Mouse (Mus musculus) CH12.LX (cell line): Measurements from ENCODE around the gene Slc38a10. TPM values are rescaled to one million over a fixed set of nuclear protein-coding genes. Genes with fewer than 3 reads are reported as not detected.

Source experiments
- DNase-seq: peaks from one replicate; pipeline ENCODE4 v3.0.0-alpha.2; 2013; ENCODE audit errors: extremely low read depth
- H3K27ac ChIP-seq: 2 replicates; pipeline ENCODE4 v1.5.1; 2012; ENCODE audit warnings: low read depth, mild to moderate bottlenecking, control low read depth, moderate library complexity; ENCODE audit not compliant: insufficient read depth
- H3K27me3 ChIP-seq: replicated peaks from 2 replicates; pipeline ENCODE3; 2012; ENCODE audit warnings: inconsistent platforms
- H3K36me3 ChIP-seq, 2 experiments: replicated peaks in 1 of 2; 2 replicates each; pipeline versions ENCODE3 to v1.6.1; 2012; ENCODE audit warnings: inconsistent platforms in 1 of 2, low read length in 1 of 2, mild to moderate bottlenecking in 1 of 2, mixed read lengths in 1 of 2, moderate library complexity in 1 of 2; ENCODE audit not compliant: control insufficient read depth in 1 of 2, insufficient read depth in 1 of 2
- H3K4me1 ChIP-seq, 2 experiments: 2 replicates each; pipeline ENCODE4 v1.6.1; 2012; ENCODE audit warnings: inconsistent platforms in 1 of 2, moderate library complexity in 1 of 2; ENCODE audit not compliant: insufficient read depth in 2 of 2, control insufficient read depth in 1 of 2
- H3K4me2 ChIP-seq: 2 replicates; pipeline ENCODE4 v1.6.1; 2012; ENCODE audit warnings: low read depth, mild to moderate bottlenecking, control low read depth; ENCODE audit not compliant: poor library complexity, insufficient read depth, severe bottlenecking
- H3K4me3 ChIP-seq, 3 experiments: fragments of 150-350 bp in 1 of 3; sonication (generic) in 1 of 3; replicated peaks in 1 of 3; 2 replicates each; pipeline versions ENCODE3 to v1.5.1; 2011 to 2012; ENCODE audit warnings: low read depth in 2 of 3, low read length in 2 of 3, mild to moderate bottlenecking in 2 of 3, moderate library complexity in 2 of 3, control low read depth in 1 of 3, improper control_type of control experiment in 1 of 3, inconsistent platforms in 1 of 3, mixed read lengths in 1 of 3; ENCODE audit not compliant: poor library complexity in 1 of 3
- H3K79me2 ChIP-seq: replicated peaks from 2 replicates; pipeline ENCODE4 v1.6.1; 2012; ENCODE audit warnings: mild to moderate bottlenecking, moderate library complexity; ENCODE audit not compliant: control insufficient read depth, poor library complexity, insufficient read depth, severe bottlenecking; ENCODE audit errors: extremely low read depth
- H3K9ac ChIP-seq: 2 replicates; pipeline ENCODE4 v1.6.1; 2012; ENCODE audit warnings: low read depth, mild to moderate bottlenecking, control low read depth, moderate library complexity; ENCODE audit not compliant: insufficient read depth
- H3K9me3 ChIP-seq: replicated peaks from 2 replicates; pipeline ENCODE3; 2012; ENCODE audit warnings: low read length, inconsistent platforms, mixed read lengths
- BHLHE40 ChIP-seq: IDR thresholded peaks from 2 replicates; pipeline ENCODE4 v1.6.1; 2011; ENCODE audit warnings: mild to moderate bottlenecking, low read depth, low read length, improper control_type of control experiment
- CHD1 ChIP-seq: IDR thresholded peaks from 2 replicates; pipeline ENCODE4 v1.6.1; 2012; ENCODE audit warnings: low read depth, low read length, improper control_type of control experiment, inconsistent platforms
- CTCF ChIP-seq, 2 experiments: IDR thresholded peaks in 1 of 2; conservative IDR thresholded peaks in 1 of 2; 2 replicates each; pipeline ENCODE4 v1.5.1; 2011 to 2012; ENCODE audit warnings: low read depth in 2 of 2, low read length in 2 of 2, improper control_type of control experiment in 1 of 2, inconsistent platforms in 1 of 2, mild to moderate bottlenecking in 1 of 2, moderate library complexity in 1 of 2
- E2F4 ChIP-seq: IDR thresholded peaks from 2 replicates; pipeline ENCODE4 v1.6.1; 2011; ENCODE audit warnings: low read depth, low read length, improper control_type of control experiment; ENCODE audit not compliant: insufficient replicate concordance
- ELF1 ChIP-seq: IDR thresholded peaks from 2 replicates; pipeline ENCODE4 v1.6.1; 2014; ENCODE audit warnings: low read depth, mild to moderate bottlenecking, inconsistent platforms, low read length, improper control_type of control experiment
- EP300 ChIP-seq: IDR thresholded peaks from 2 replicates; pipeline ENCODE4 v1.6.1; 2011; ENCODE audit warnings: low read length, improper control_type of control experiment
- ETS1 ChIP-seq: conservative IDR thresholded peaks from 2 replicates; pipeline ENCODE4 v1.6.1; 2012; ENCODE audit warnings: low read depth, mild to moderate bottlenecking, inconsistent platforms, low read length, improper control_type of control experiment, moderate library complexity
- IRF4 ChIP-seq: IDR thresholded peaks from 2 replicates; pipeline ENCODE4 v1.6.1; 2014; ENCODE audit warnings: low read depth, mild to moderate bottlenecking, inconsistent platforms, low read length, improper control_type of control experiment
- JUN ChIP-seq: IDR thresholded peaks from 2 replicates; pipeline ENCODE4 v1.6.1; 2011; ENCODE audit warnings: low read depth, mild to moderate bottlenecking, low read length, improper control_type of control experiment, moderate library complexity; ENCODE audit not compliant: insufficient read depth
- KAT2A ChIP-seq: IDR thresholded peaks from 2 replicates; pipeline ENCODE4 v1.6.1; 2012; ENCODE audit warnings: low read length, improper control_type of control experiment, inconsistent platforms; ENCODE audit not compliant: insufficient replicate concordance
- MAX ChIP-seq: IDR thresholded peaks from 2 replicates; pipeline ENCODE4 v1.6.1; 2011; ENCODE audit warnings: low read length, improper control_type of control experiment
- MEF2A ChIP-seq: IDR thresholded peaks from 2 replicates; pipeline ENCODE4 v1.6.1; 2014; ENCODE audit warnings: low read depth, mild to moderate bottlenecking, inconsistent platforms, low read length, improper control_type of control experiment, borderline replicate concordance
- MXI1 ChIP-seq: IDR thresholded peaks from 2 replicates; pipeline ENCODE4 v1.6.1; 2011; ENCODE audit warnings: mild to moderate bottlenecking, low read depth, low read length, improper control_type of control experiment
- MYC ChIP-seq: IDR thresholded peaks from 2 replicates; pipeline ENCODE4 v1.6.1; 2011; ENCODE audit warnings: low read depth, mild to moderate bottlenecking, improper control_type of control experiment, low read length
- NRF1 ChIP-seq: IDR thresholded peaks from 2 replicates; pipeline ENCODE4 v1.6.1; 2014; ENCODE audit warnings: low read depth, mild to moderate bottlenecking, inconsistent platforms, low read length, improper control_type of control experiment, moderate library complexity
- POLR2AphosphoS2 ChIP-seq: IDR thresholded peaks from 2 replicates; pipeline ENCODE4 v1.6.1; 2011; ENCODE audit warnings: low read depth, low read length, improper control_type of control experiment
- SIN3A ChIP-seq: IDR thresholded peaks from 2 replicates; pipeline ENCODE4 v1.6.1; 2012; ENCODE audit warnings: low read length, improper control_type of control experiment, inconsistent platforms
- TCF12 ChIP-seq: IDR thresholded peaks from 2 replicates; pipeline ENCODE4 v1.6.1; 2014; ENCODE audit warnings: low read depth, mild to moderate bottlenecking, inconsistent platforms, low read length, improper control_type of control experiment
- USF1 ChIP-seq: IDR thresholded peaks from 2 replicates; pipeline ENCODE4 v1.6.1; 2014; ENCODE audit warnings: low read depth, mild to moderate bottlenecking, inconsistent platforms, low read length, improper control_type of control experiment
- USF2 ChIP-seq: conservative IDR thresholded peaks from 2 replicates; pipeline ENCODE4 v1.6.1; 2011; ENCODE audit warnings: low read depth, low read length, improper control_type of control experiment
- ZKSCAN1 ChIP-seq: IDR thresholded peaks from 2 replicates; pipeline ENCODE4 v1.6.1; 2012; ENCODE audit warnings: low read depth, inconsistent platforms, low read length, improper control_type of control experiment, borderline replicate concordance
- ZNF384 ChIP-seq: IDR thresholded peaks from 2 replicates; pipeline ENCODE4 v1.6.1; 2012; ENCODE audit warnings: low read depth, low read length, improper control_type of control experiment, inconsistent platforms
- dilution Hi-C: fragments of 300-500 bp; cut with MboI; formaldehyde crosslinking; loops from 2 replicates; pipeline ENCODE4 v1.14.3; 2020; ENCODE audit warnings: low sequenced_read_pairs; ENCODE audit not compliant: extremely low pct_unique_long_range_greater_than_20kb, extremely low pct_ligation_motif_present
- in situ Hi-C: fragments of 300-500 bp; cut with MboI; formaldehyde crosslinking; loops from 3 replicates; pipeline ENCODE4 v1.14.3; 2019; ENCODE audit warnings: low sequenced_read_pairs, low pct_ligation_motif_present, low pct_unique_long_range_greater_than_20kb, mixed read lengths
- polyA plus RNA-seq: library from polyadenylated mRNA; unstranded; fragments of >175 nt; gene quantifications from 2 replicates; pipeline ENCODE4 v1.2.1, GENCODE M21; 2012; ENCODE audit warnings: low read depth; ENCODE audit not compliant: insufficient read length
- total RNA-seq, 2 experiments: library from RNA; depleted of rRNA; stranded (reverse); fragments of 300-350 nt in 1 of 2; fragments of >200 nt in 1 of 2; gene quantifications; 2 replicates each; pipeline ENCODE4 v1.2.3; 2012 to 2014

Slc38a10 gene
- total and polyA plus RNA-seq, 3 experiments, result 47.1 to 97.6 (median 75.6) TPM

- Histone ChIP-seq H3K9me3 (no peaks in the 10 kb centered on the region), H3K4me3 (no peak overlapping the region), H3K9ac (no peak overlapping the region), H3K79me2 (no peaks in the 10 kb centered on the region), H3K36me3 (no peaks in the 10 kb centered on the region), H3K4me2 (no peak overlapping the region), H3K4me1 (peaks cover 3 to 5% of the 10 kb centered on the region in 2 experiments; a peak in 3 of 4 replicates), H3K27ac (no peak overlapping the region)
- in situ Hi-C loops, result no loop called here
- DNase-seq, result no peak
- dilution Hi-C loops, result no loop called here
- TF ChIP-seq IRF4 (no peak), ETS1 (no peak), POLR2AphosphoS2 (no peak), ZKSCAN1 (no peak), CHD1 (no peak), MAX (no peak), BHLHE40 (no peak), TCF12 (no peak), MEF2A (no peak), ZNF384 (no peak), SIN3A (no peak), USF1 (no peak), NRF1 (no peak)
- TF ChIP-seq, all 38 proteins: peak for 0
- H3K27me3 ChIP-seq, result peaks cover 87% of the 10 kb centered on the region
Measured at GRCm38 (mm10) chr11:120173213-120173612, 22.1 kb upstream of the Slc38a10 start.

GRCm38 (mm10) chr11:120171168-120171567 is 20.0 kb upstream of the Slc38a10 start:
- Histone ChIP-seq H3K27ac (no peak overlapping the region), H3K79me2 (no peaks in the 10 kb centered on the region), H3K9me3 (no peaks in the 10 kb centered on the region), H3K27me3 (peaks cover 88% of the 10 kb centered on the region), H3K4me3 (no peak overlapping the region), H3K9ac (no peak overlapping the region), H3K4me1 (peaks cover 3 to 5% of the 10 kb centered on the region in 2 experiments; a peak in 3 of 4 replicates), H3K36me3 (no peaks in the 10 kb centered on the region), H3K4me2 (no peak overlapping the region)
- dilution Hi-C loops (no loop called here), in situ Hi-C loops (no loop called here)
- DNase-seq, result no peak
- TF ChIP-seq SIN3A (no peak), EP300 (no peak), USF1 (no peak), BHLHE40 (no peak), JUN (no peak), KAT2A (no peak), USF2 (no peak), CTCF (conservative IDR thresholded peaks at IDR 0.05 in 1 of 2, IDR thresholded peaks at IDR 0.05 in 1 of 2; ENCODE audit: low read depth in 2 of 2, low read length in 2 of 2) (no peak), MXI1 (no peak), E2F4 (no peak), ELF1 (no peak), MYC (no peak)
